Mouse (Mus musculus): ENCODE data around the gene Surf6. TPM values are rescaled to one million over a fixed set of nuclear protein-coding genes. Genes with fewer than 3 reads are reported as not detected.

Gene Surf6
- total RNA-seq, 1 experiment from 2014 or later: 60.6 TPM

- ATAC-seq (replicated peaks in 1 of 2; ENCODE audit: insufficient read depth in 1 of 2, low FRiP score in 2 of 2, low TSS enrichment in 1 of 2, low read depth in 1 of 2, poor library complexity in 2 of 2, severe bottlenecking in 2 of 2): peak; percentile 85 to 89
Observed at GRCm38 (mm10) chr2:26915927-26916728, 13.4 kb upstream of the Surf6 start, which contains the start of the genes Surf2 and Surf1. TSS of gene Surf2 (plus strand) at chr2:26916367. TSS of gene Surf1 (minus strand) at chr2:26916530.

- no peak for ATAC-seq (replicated peaks in 1 of 2; ENCODE audit: insufficient read depth in 1 of 2, low FRiP score in 2 of 2, low TSS enrichment in 1 of 2, low read depth in 1 of 2, poor library complexity in 2 of 2, severe bottlenecking in 2 of 2)
Observed at GRCm38 (mm10) chr2:26914148-26914941, 11.7 kb upstream of the Surf6 start.

GRCm38 (mm10) chr2:26913416-26914147 is 10.9 kb upstream of the Surf6 start:
- ATAC-seq (replicated peaks in 1 of 2; ENCODE audit: insufficient read depth in 1 of 2, low FRiP score in 2 of 2, low TSS enrichment in 1 of 2, low read depth in 1 of 2, poor library complexity in 2 of 2, severe bottlenecking in 2 of 2): no peak

GRCm38 (mm10) chr2:26912253-26912770 is 9.6 kb upstream of the Surf6 start:
- ATAC-seq (replicated peaks in 1 of 2; ENCODE audit: insufficient read depth in 1 of 2, low FRiP score in 2 of 2, low TSS enrichment in 1 of 2, low read depth in 1 of 2, poor library complexity in 2 of 2, severe bottlenecking in 2 of 2): no peak

GRCm38 (mm10) chr2:26910994-26911765 is 8.5 kb upstream of the Surf6 start:
- ATAC-seq (replicated peaks in 1 of 2; ENCODE audit: insufficient read depth in 1 of 2, low FRiP score in 2 of 2, low TSS enrichment in 1 of 2, low read depth in 1 of 2, poor library complexity in 2 of 2, severe bottlenecking in 2 of 2): 0 out of 4 replicates have a peak, but pooled peaks of 1 of the 2 experiments have one; percentile 30

- ATAC-seq (replicated peaks in 1 of 2; ENCODE audit: insufficient read depth in 1 of 2, low FRiP score in 2 of 2, low TSS enrichment in 1 of 2, low read depth in 1 of 2, poor library complexity in 2 of 2, severe bottlenecking in 2 of 2): peak; percentile 69 to 82
Observed at GRCm38 (mm10) chr2:26910124-26910993, 7.7 kb upstream of the Surf6 start, which contains the start of the genes Med22 and Rpl7a. TSS of gene Med22 (minus strand) at chr2:26910677. TSS of gene Rpl7a (plus strand) at chr2:26910764.

- ATAC-seq (replicated peaks in 1 of 2; ENCODE audit: insufficient read depth in 1 of 2, low FRiP score in 2 of 2, low TSS enrichment in 1 of 2, low read depth in 1 of 2, poor library complexity in 2 of 2, severe bottlenecking in 2 of 2): no peak
Observed at GRCm38 (mm10) chr2:26909387-26909784, 6.7 kb upstream of the Surf6 start.

- ATAC-seq (replicated peaks in 1 of 2; ENCODE audit: insufficient read depth in 1 of 2, low FRiP score in 2 of 2, low TSS enrichment in 1 of 2, low read depth in 1 of 2, poor library complexity in 2 of 2, severe bottlenecking in 2 of 2): no peak
Observed at GRCm38 (mm10) chr2:26908710-26909386, 6.2 kb upstream of the Surf6 start.

- ATAC-seq (replicated peaks in 1 of 2; ENCODE audit: insufficient read depth in 1 of 2, low FRiP score in 2 of 2, low TSS enrichment in 1 of 2, low read depth in 1 of 2, poor library complexity in 2 of 2, severe bottlenecking in 2 of 2): no peak
Observed at GRCm38 (mm10) chr2:26907109-26907508, 4.4 kb upstream of the Surf6 start.

- no peak for ATAC-seq (replicated peaks in 1 of 2; ENCODE audit: insufficient read depth in 1 of 2, low FRiP score in 2 of 2, low TSS enrichment in 1 of 2, low read depth in 1 of 2, poor library complexity in 2 of 2, severe bottlenecking in 2 of 2)
Observed at GRCm38 (mm10) chr2:26906431-26906830, 3.8 kb upstream of the Surf6 start.

- ATAC-seq (replicated peaks in 1 of 2; ENCODE audit: insufficient read depth in 1 of 2, low FRiP score in 2 of 2, low TSS enrichment in 1 of 2, low read depth in 1 of 2, poor library complexity in 2 of 2, severe bottlenecking in 2 of 2): no peak
Observed at GRCm38 (mm10) chr2:26905936-26906335, 3.3 kb upstream of the Surf6 start.

- no peak for ATAC-seq (replicated peaks in 1 of 2; ENCODE audit: insufficient read depth in 1 of 2, low FRiP score in 2 of 2, low TSS enrichment in 1 of 2, low read depth in 1 of 2, poor library complexity in 2 of 2, severe bottlenecking in 2 of 2)
Observed at GRCm38 (mm10) chr2:26903311-26903710, 632 bp upstream of the Surf6 start.

- ATAC-seq (replicated peaks in 1 of 2; ENCODE audit: insufficient read depth in 1 of 2, low FRiP score in 2 of 2, low TSS enrichment in 1 of 2, low read depth in 1 of 2, poor library complexity in 2 of 2, severe bottlenecking in 2 of 2): no peak
Observed at GRCm38 (mm10) chr2:26901834-26902400, 762 bp downstream of the Surf6 start.

- ATAC-seq (replicated peaks in 1 of 2; ENCODE audit: insufficient read depth in 1 of 2, low FRiP score in 2 of 2, low TSS enrichment in 1 of 2, low read depth in 1 of 2, poor library complexity in 2 of 2, severe bottlenecking in 2 of 2): no peak
Observed at GRCm38 (mm10) chr2:26900731-26901130, 1.9 kb downstream of the Surf6 start.

- ATAC-seq (replicated peaks in 1 of 2; ENCODE audit: insufficient read depth in 1 of 2, low FRiP score in 2 of 2, low TSS enrichment in 1 of 2, low read depth in 1 of 2, poor library complexity in 2 of 2, severe bottlenecking in 2 of 2): no peak
Observed at GRCm38 (mm10) chr2:26895898-26896297, 6.8 kb downstream of the Surf6 start.
